Mouse (Mus musculus) testis, adult 2 months (tissue): Measurements from ENCODE around the gene Vegfd.

Experiments used
- CTCF ChIP-seq: fragments of 200-500 bp; IDR thresholded peaks from 2 replicates; pipeline ENCODE4 v1.5.1; 2012; ENCODE audit warnings: low read depth, mild to moderate bottlenecking, inconsistent platforms, low read length, moderate library complexity; ENCODE audit not compliant: control insufficient read depth, insufficient read depth, insufficient replicate concordance
- POLR2A ChIP-seq: fragments of 200-500 bp; IDR thresholded peaks from 2 replicates; pipeline ENCODE4 v1.6.1; 2012; ENCODE audit warnings: low read depth, mild to moderate bottlenecking, inconsistent platforms, low read length, moderate library complexity; ENCODE audit not compliant: control insufficient read depth

DNA sequence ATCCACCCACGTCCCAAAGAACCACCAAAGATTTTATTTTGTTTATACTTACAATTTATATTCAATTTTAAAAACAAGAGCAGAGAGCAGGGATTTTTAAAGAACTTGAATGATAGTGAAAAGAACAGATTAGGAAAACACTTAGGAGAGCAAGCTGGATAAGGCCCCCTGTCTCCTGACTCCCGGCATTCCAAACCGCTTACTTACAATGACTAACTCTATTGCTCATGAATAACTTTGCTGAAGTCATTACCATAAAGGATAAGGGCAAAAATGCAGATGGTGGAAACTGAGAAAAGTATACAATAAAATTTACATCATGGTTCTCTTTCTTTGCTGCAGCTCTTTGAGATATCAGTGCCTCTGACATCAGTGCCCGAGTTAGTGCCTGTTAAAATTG lies 20.9 kb downstream of the Vegfd start:
- TF ChIP-seq CTCF = no peak
- no peak for TF ChIP-seq POLR2A
